Mouse (Mus musculus) myocyte (in vitro differentiated cells): ENCODE results near the gene Uba7.

ENCODE experiments used
- POLR2AphosphoS2 ChIP-seq: IDR thresholded peaks from one replicate; pipeline ENCODE4 v1.6.1; 2011; ENCODE audit warnings: low read depth, control low read depth; ENCODE audit not compliant: insufficient read length
- TCF3 ChIP-seq: IDR thresholded peaks from one replicate; pipeline ENCODE4 v1.6.1; 2011; ENCODE audit warnings: low read depth, control low read depth; ENCODE audit not compliant: insufficient read length

- TF ChIP-seq POLR2AphosphoS2 (no peak), TCF3 (no peak)
These were observed 47.9 kb downstream of the Uba7 start for GRCm38 (mm10) chr9:108023216-108023615.
